Mouse (Mus musculus) heart, postnatal 14 days (tissue): Measurements from ENCODE around the gene Pim1. TPM values are rescaled to one million over a fixed set of nuclear protein-coding genes. Genes with fewer than 3 reads are reported as not detected.

ENCODE experiments used
- DNase-seq, 2 experiments: peaks; one replicate each; pipeline ENCODE4 v3.0.0; 2021 to 2022
- intact Hi-C: fragments of 180-260 bp; cut with DNase I; formaldehyde crosslinking; loops from one replicate; pipeline ENCODE4 v1.15.1; 2025
- total RNA-seq, 2 experiments: library from RNA; stranded (reverse); gene quantifications; 2 replicates each; pipeline ENCODE4 v1.2.3; 2021

Pim1 gene
- total RNA-seq, 2 experiments from 2014 or later = 30.8 to 33.7 TPM

GRCm38 (mm10) chr17:29464068-29464467, 26.5 kb upstream of the Pim1 start:
- intact Hi-C loops = no loop called here
- no peak for DNase-seq

- no peak for DNase-seq
- intact Hi-C loops = no loop called here
Measured at GRCm38 (mm10) chr17:29464519-29465140, 25.9 kb upstream of the Pim1 start.

- intact Hi-C loops = no loop called here
- no peak for DNase-seq
Measured at GRCm38 (mm10) chr17:29465405-29466010, 25.0 kb upstream of the Pim1 start.

- intact Hi-C loops = no loop called here
- DNase-seq = no peak
Measured at GRCm38 (mm10) chr17:29467030-29467429, 23.5 kb upstream of the Pim1 start.

- no peak for DNase-seq
- intact Hi-C loops = no loop called here
Measured at GRCm38 (mm10) chr17:29473466-29473865, 17.1 kb upstream of the Pim1 start.

GRCm38 (mm10) chr17:29474036-29474435, 16.5 kb upstream of the Pim1 start:
- no peak for DNase-seq
- intact Hi-C loops = no loop called here

- DNase-seq = no peak
- intact Hi-C loops = no loop called here
Measured at GRCm38 (mm10) chr17:29475142-29475541, 15.4 kb upstream of the Pim1 start.

GRCm38 (mm10) chr17:29476461-29476860, 14.1 kb upstream of the Pim1 start:
- intact Hi-C loops = no loop called here
- DNase-seq = no peak

GRCm38 (mm10) chr17:29477357-29477756, 13.2 kb upstream of the Pim1 start:
- intact Hi-C loops = no loop called here

GRCm38 (mm10) chr17:29478271-29478670, 12.3 kb upstream of the Pim1 start:
- intact Hi-C loops = no loop called here
- DNase-seq = no peak

More at GRCm38 (mm10) chr17:29477357-29477756, 13.2 kb upstream of the Pim1 start:
- DNase-seq = no peak

GRCm38 (mm10) chr17:29480256-29480655, 10.3 kb upstream of the Pim1 start:
- no peak for DNase-seq
- intact Hi-C loops = no loop called here

- intact Hi-C loops = no loop called here
- DNase-seq = no peak
Measured at GRCm38 (mm10) chr17:29482632-29483031, 7.9 kb upstream of the Pim1 start.

- DNase-seq = no peak
- intact Hi-C loops = no loop called here
Measured at GRCm38 (mm10) chr17:29483282-29483681, 7.3 kb upstream of the Pim1 start.

GRCm38 (mm10) chr17:29484431-29484830, 6.1 kb upstream of the Pim1 start:
- no peak for DNase-seq
- intact Hi-C loops = no loop called here

- no peak for DNase-seq
- intact Hi-C loops = no loop called here
Measured at GRCm38 (mm10) chr17:29485336-29486233, 5.0 kb upstream of the Pim1 start.

GRCm38 (mm10) chr17:29488257-29488977, 2.1 kb upstream of the Pim1 start:
- intact Hi-C loops = no loop called here
- no peak for DNase-seq

- DNase-seq = no peak
Measured at GRCm38 (mm10) chr17:29488978-29489970, 1.3 kb upstream of the Pim1 start.

GRCm38 (mm10) chr17:29489971-29490712, 411 bp upstream of the Pim1 start:
- peak; percentile 99 for DNase-seq
- intact Hi-C loops = loop anchor here (2.0 kb wide), 1 partner anchor 31 kb away; no protein-coding TSS in a partner anchor

More at GRCm38 (mm10) chr17:29488978-29489970, 1.3 kb upstream of the Pim1 start:
- intact Hi-C loops = no loop called here
